Mouse (Mus musculus): ENCODE measurements at regions not wholly inside any gene's neighbourhood (a gene's known extent, or its start where the extent isn't known, plus 50 kb on each side); places are given as distances from the start of the nearest gene placed in this dataset.
A peak's percentile ranks its signal among the peaks of the same experiment; 100 is the strongest.

- peak overlapping the region; percentile 81 for H3K27ac ChIP-seq (ENCODE audit: low read depth, low read length)
- no peak overlapping the region for H3K4me3 ChIP-seq (ENCODE audit: low read depth, low read length)
- DNase-seq (ENCODE audit: low spot score): peak; percentile 86
- peak; percentile 72 for ATAC-seq
- H3K9me3 ChIP-seq (replicated peaks; ENCODE audit: control insufficient read depth, low read length): no peaks in the 10 kb centered on the region
- H3K27me3 ChIP-seq (replicated peaks; ENCODE audit: control insufficient read depth, insufficient read depth, low read length): no peaks in the 10 kb centered on the region
- peaks cover 12% of the 10 kb centered on the region for H3K4me1 ChIP-seq (ENCODE audit: control insufficient read depth, insufficient read depth, low read length)
- peak overlapping the region; percentile 38 for H3K4me2 ChIP-seq (ENCODE audit: low read length)
- no peaks in the 10 kb centered on the region for H3K36me3 ChIP-seq (ENCODE audit: control insufficient read depth, insufficient read depth, low read length)
- H3K9ac ChIP-seq (ENCODE audit: low read length): peak overlapping the region; percentile 30; the same call in 1 of the 2 replicates
- WGBS: 18% methylated on average over 21 of the region's 23 CpGs
These were observed 286.3 kb upstream of the Gm10131 start for GRCm38 (mm10) chr8:34397583-34398411.

GRCm38 (mm10) chr8:34397225-34397582, 285.7 kb upstream of the Gm10131 start:
- peak overlapping the region; percentile 81 for H3K27ac ChIP-seq (ENCODE audit: low read depth, low read length)
- no peaks in the 10 kb centered on the region for H3K9me3 ChIP-seq (replicated peaks; ENCODE audit: control insufficient read depth, low read length)
- H3K9ac ChIP-seq (ENCODE audit: low read length): peak overlapping the region; percentile 30; the same call in 1 of the 2 replicates
- H3K4me3 ChIP-seq (ENCODE audit: low read depth, low read length): no peak overlapping the region
- ATAC-seq (0 out of 2 replicates have a peak, but pooled peaks have one; percentile 1), DNase-seq (ENCODE audit: low spot score) (no peak)
- H3K4me2 ChIP-seq (ENCODE audit: low read length): peak overlapping the region; percentile 38
- H3K36me3 ChIP-seq (ENCODE audit: control insufficient read depth, insufficient read depth, low read length): no peaks in the 10 kb centered on the region
- H3K27me3 ChIP-seq (replicated peaks; ENCODE audit: control insufficient read depth, insufficient read depth, low read length): no peaks in the 10 kb centered on the region
- WGBS: 42% methylated on average over 4 of the region's 4 CpGs
- H3K4me1 ChIP-seq (ENCODE audit: control insufficient read depth, insufficient read depth, low read length): peaks cover 15% of the 10 kb centered on the region

- H3K4me3 ChIP-seq (ENCODE audit: low read depth, low read length): no peak overlapping the region
- no peaks in the 10 kb centered on the region for H3K9me3 ChIP-seq (replicated peaks; ENCODE audit: control insufficient read depth, low read length)
- H3K36me3 ChIP-seq (ENCODE audit: control insufficient read depth, insufficient read depth, low read length): no peaks in the 10 kb centered on the region
- peaks cover 25% of the 10 kb centered on the region for H3K4me1 ChIP-seq (ENCODE audit: control insufficient read depth, insufficient read depth, low read length)
- peak; percentile 47; the same call in 1 of the 2 replicates for ATAC-seq
- no peaks in the 10 kb centered on the region for H3K27me3 ChIP-seq (replicated peaks; ENCODE audit: control insufficient read depth, insufficient read depth, low read length)
- peak overlapping the region; percentile 80 for H3K27ac ChIP-seq (ENCODE audit: low read depth, low read length)
- H3K9ac ChIP-seq (ENCODE audit: low read length): no peak overlapping the region
- 73% methylated on average over 15 of the region's 15 CpGs for WGBS
- H3K4me2 ChIP-seq (ENCODE audit: low read length): no peak overlapping the region
- peak; percentile 68 for DNase-seq (ENCODE audit: low spot score)
These were observed 281.7 kb upstream of the Gm10131 start for GRCm38 (mm10) chr8:34392981-34393828.

- peak; percentile 70 for DNase-seq (ENCODE audit: low spot score)
- 47% methylated on average over 13 of the region's 14 CpGs for WGBS
These were observed 280.9 kb upstream of the Gm10131 start for GRCm38 (mm10) chr8:34392208-34392980.

GRCm38 (mm10) chr8:34385806-34386439, 274.4 kb upstream of the Gm10131 start:
- H3K27me3 ChIP-seq (replicated peaks; ENCODE audit: control insufficient read depth, insufficient read depth, low read length): no peaks in the 10 kb centered on the region
- ATAC-seq (peak; percentile 55; the same call in 1 of the 2 replicates), DNase-seq (ENCODE audit: low spot score) (peak; percentile 55)
- no peak overlapping the region for H3K4me3 ChIP-seq (ENCODE audit: low read depth, low read length)
- WGBS: 40% methylated on average over 10 of the region's 10 CpGs
- H3K9me3 ChIP-seq (replicated peaks; ENCODE audit: control insufficient read depth, low read length): no peaks in the 10 kb centered on the region
- no peak overlapping the region for H3K9ac ChIP-seq (ENCODE audit: low read length)
- no peaks in the 10 kb centered on the region for H3K36me3 ChIP-seq (ENCODE audit: control insufficient read depth, insufficient read depth, low read length)
- no peak overlapping the region for H3K4me2 ChIP-seq (ENCODE audit: low read length)
- H3K27ac ChIP-seq (ENCODE audit: low read depth, low read length): no peak overlapping the region
- H3K4me1 ChIP-seq (ENCODE audit: control insufficient read depth, insufficient read depth, low read length): peaks cover 6% of the 10 kb centered on the region; the same call in 1 of the 2 replicates

More at GRCm38 (mm10) chr8:34392208-34392980, 280.9 kb upstream of the Gm10131 start:
- Histone ChIP-seq H3K4me1 (ENCODE audit: control insufficient read depth, insufficient read depth, low read length) (peaks cover 20% of the 10 kb centered on the region), H3K27me3 (replicated peaks; ENCODE audit: control insufficient read depth, insufficient read depth, low read length) (no peaks in the 10 kb centered on the region), H3K27ac (ENCODE audit: low read depth, low read length) (peak overlapping the region; percentile 80), H3K4me3 (ENCODE audit: low read depth, low read length) (no peak overlapping the region), H3K9ac (ENCODE audit: low read length) (no peak overlapping the region), H3K36me3 (ENCODE audit: control insufficient read depth, insufficient read depth, low read length) (no peaks in the 10 kb centered on the region), H3K4me2 (ENCODE audit: low read length) (no peak overlapping the region), H3K9me3 (replicated peaks; ENCODE audit: control insufficient read depth, low read length) (no peaks in the 10 kb centered on the region)
- ATAC-seq: peak; percentile 67

GRCm38 (mm10) chr8:34380615-34381014, 269.1 kb upstream of the Gm10131 start:
- Histone ChIP-seq H3K4me2 (ENCODE audit: low read length) (peak overlapping the region; percentile 13; the same call in 1 of the 2 replicates), H3K27ac (ENCODE audit: low read depth, low read length) (no peak overlapping the region), H3K9ac (ENCODE audit: low read length) (no peak overlapping the region), H3K27me3 (replicated peaks; ENCODE audit: control insufficient read depth, insufficient read depth, low read length) (no peaks in the 10 kb centered on the region), H3K4me3 (ENCODE audit: low read depth, low read length) (no peak overlapping the region), H3K36me3 (ENCODE audit: control insufficient read depth, insufficient read depth, low read length) (no peaks in the 10 kb centered on the region), H3K4me1 (ENCODE audit: control insufficient read depth, insufficient read depth, low read length) (peaks cover 6% of the 10 kb centered on the region), H3K9me3 (replicated peaks; ENCODE audit: control insufficient read depth, low read length) (no peaks in the 10 kb centered on the region)
- ATAC-seq: no peak
- DNase-seq (ENCODE audit: low spot score): peak; percentile 53
- 34% methylated on average over 19 of the region's 19 CpGs for WGBS

GRCm38 (mm10) chr8:34377154-34377553, 265.6 kb upstream of the Gm10131 start:
- peaks cover 6% of the 10 kb centered on the region for H3K4me1 ChIP-seq (ENCODE audit: control insufficient read depth, insufficient read depth, low read length)
- ATAC-seq (no peak), DNase-seq (ENCODE audit: low spot score) (no peak)
- no peak overlapping the region for H3K4me3 ChIP-seq (ENCODE audit: low read depth, low read length)
- H3K9ac ChIP-seq (ENCODE audit: low read length): no peak overlapping the region
- no peaks in the 10 kb centered on the region for H3K36me3 ChIP-seq (ENCODE audit: control insufficient read depth, insufficient read depth, low read length)
- H3K9me3 ChIP-seq (replicated peaks; ENCODE audit: control insufficient read depth, low read length): no peaks in the 10 kb centered on the region
- H3K27ac ChIP-seq (ENCODE audit: low read depth, low read length): no peak overlapping the region
- no peaks in the 10 kb centered on the region for H3K27me3 ChIP-seq (replicated peaks; ENCODE audit: control insufficient read depth, insufficient read depth, low read length)
- no peak overlapping the region for H3K4me2 ChIP-seq (ENCODE audit: low read length)
- 46% methylated on average over 3 of the region's 3 CpGs for WGBS

DNA sequence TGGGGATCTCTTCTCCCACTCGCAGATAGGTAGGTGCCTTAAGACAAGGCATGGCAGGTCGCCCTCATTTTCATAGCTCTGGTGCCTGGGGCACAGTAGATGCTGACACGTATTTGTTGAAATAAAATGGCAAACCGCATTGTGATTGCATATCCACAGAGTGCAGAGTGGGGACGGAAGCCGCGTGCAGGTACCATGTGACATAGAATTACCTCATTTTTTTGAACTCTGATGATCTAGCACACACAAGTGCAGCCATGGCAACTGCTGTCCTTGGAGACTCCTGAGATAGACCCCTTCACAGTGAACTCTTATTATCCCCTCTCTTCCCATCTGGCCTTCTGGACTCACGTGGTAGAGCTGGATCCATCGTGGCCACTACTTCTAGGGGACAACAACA, 262.7 kb upstream of the Gm10131 start:
- Histone ChIP-seq H3K4me3 (ENCODE audit: low read depth, low read length) (no peak overlapping the region), H3K9me3 (replicated peaks; ENCODE audit: control insufficient read depth, low read length) (no peaks in the 10 kb centered on the region), H3K4me1 (ENCODE audit: control insufficient read depth, insufficient read depth, low read length) (peaks cover 8% of the 10 kb centered on the region), H3K27ac (ENCODE audit: low read depth, low read length) (no peak overlapping the region), H3K27me3 (replicated peaks; ENCODE audit: control insufficient read depth, insufficient read depth, low read length) (no peaks in the 10 kb centered on the region), H3K36me3 (ENCODE audit: control insufficient read depth, insufficient read depth, low read length) (no peaks in the 10 kb centered on the region), H3K9ac (ENCODE audit: low read length) (no peak overlapping the region), H3K4me2 (ENCODE audit: low read length) (no peak overlapping the region)
- 91% methylated on average over 9 of the region's 9 CpGs for WGBS
- ATAC-seq (no peak), DNase-seq (ENCODE audit: low spot score) (no peak)

Measured in forebrain, embryonic 14.5 days (tissue).